Mouse (Mus musculus): ENCODE measurements at regions not wholly inside any gene's neighbourhood (a gene's known extent, or its start where the extent isn't known, plus 50 kb on each side); places are given as distances from the start of the nearest gene placed in this dataset.
"Not testable (repeated sequence)": the region's sequence is repeated elsewhere in the genome, so short reads cannot be mapped to it uniquely, and the experiment has no call there.

- peak; percentile 58; the same call in 1 of the 2 replicates for ATAC-seq (replicated peaks; ENCODE audit: low read depth, poor library complexity, severe bottlenecking)
Observed at GRCm38 (mm10) chr7:60492028-60492995, 352.3 kb upstream of the Snrpn start.

GRCm38 (mm10) chr7:60487839-60488454, 347.9 kb upstream of the Snrpn start:
- ATAC-seq (replicated peaks; ENCODE audit: low read depth, poor library complexity, severe bottlenecking): not testable (repeated sequence)

GRCm38 (mm10) chr7:60450074-60450603, 310.1 kb upstream of the Snrpn start:
- not testable (repeated sequence) for ATAC-seq (replicated peaks; ENCODE audit: low read depth, poor library complexity, severe bottlenecking)

- not testable (repeated sequence) for ATAC-seq (replicated peaks; ENCODE audit: low read depth, poor library complexity, severe bottlenecking)
Observed at GRCm38 (mm10) chr7:60449239-60450073, 309.4 kb upstream of the Snrpn start.

DNA sequence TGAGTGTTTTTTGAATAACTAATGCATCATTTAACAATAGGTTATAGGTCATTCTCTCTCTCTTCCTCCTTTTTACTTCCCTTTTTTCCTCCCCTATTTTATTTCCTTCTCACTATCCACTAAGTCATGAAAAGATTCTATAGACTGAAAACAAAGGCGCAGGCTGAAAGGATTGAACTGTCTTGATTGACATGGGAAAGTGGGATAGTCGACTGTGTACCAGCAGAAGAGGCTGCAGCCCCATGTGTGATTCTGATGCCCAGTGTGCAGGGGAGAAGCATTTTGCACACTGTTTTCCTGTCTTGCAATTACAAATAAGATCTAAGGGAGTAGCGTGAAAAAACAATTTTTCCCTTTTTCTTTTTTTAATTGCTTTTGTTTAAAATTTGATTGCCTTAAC, 298.8 kb upstream of the Snrpn start:
- ATAC-seq (replicated peaks; ENCODE audit: low read depth, poor library complexity, severe bottlenecking): no peak

DNA sequence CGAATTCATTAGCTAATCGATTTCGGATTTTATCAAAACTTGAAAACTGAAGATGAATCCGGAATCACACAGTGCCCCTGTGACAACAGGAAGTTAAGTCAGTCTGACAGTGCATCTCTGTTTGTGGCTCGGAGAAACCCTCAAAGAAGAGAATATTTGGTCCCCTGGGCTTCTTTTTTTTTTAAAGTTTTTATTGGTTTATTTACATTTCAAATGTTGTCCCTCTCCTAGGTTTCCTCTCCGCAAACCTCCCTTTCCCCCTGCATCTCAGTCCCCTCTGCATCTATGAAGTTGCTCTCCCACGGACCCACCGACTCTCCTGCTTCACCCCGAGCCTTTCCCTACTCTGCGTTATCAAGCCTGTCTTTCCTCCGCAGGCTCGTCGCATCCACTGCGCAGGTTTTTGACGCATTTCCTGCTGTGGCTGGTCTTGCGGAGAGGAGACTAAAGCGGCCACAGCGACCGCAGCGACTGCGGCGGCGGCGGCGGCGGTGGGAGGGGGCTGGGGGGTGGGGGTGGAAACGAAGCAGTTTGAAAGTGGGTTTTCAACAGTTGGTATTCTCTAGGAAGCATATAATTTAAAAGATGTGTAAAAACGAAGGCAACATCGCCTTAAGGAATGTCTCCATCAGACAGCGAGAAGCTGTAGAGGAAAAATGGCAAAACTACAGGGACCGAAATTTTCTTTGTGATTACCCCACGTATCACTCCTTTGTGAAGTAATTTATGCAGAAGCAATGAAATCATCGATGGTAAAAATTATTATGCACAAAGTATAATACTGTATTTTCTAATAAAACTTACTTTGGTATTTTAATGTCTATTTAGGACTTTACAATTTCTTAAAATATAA, 251.2 kb upstream of the Snrpn start:
- peak; percentile 65; the same call in 1 of the 2 replicates for ATAC-seq (replicated peaks; ENCODE audit: low read depth, poor library complexity, severe bottlenecking)

DNA sequence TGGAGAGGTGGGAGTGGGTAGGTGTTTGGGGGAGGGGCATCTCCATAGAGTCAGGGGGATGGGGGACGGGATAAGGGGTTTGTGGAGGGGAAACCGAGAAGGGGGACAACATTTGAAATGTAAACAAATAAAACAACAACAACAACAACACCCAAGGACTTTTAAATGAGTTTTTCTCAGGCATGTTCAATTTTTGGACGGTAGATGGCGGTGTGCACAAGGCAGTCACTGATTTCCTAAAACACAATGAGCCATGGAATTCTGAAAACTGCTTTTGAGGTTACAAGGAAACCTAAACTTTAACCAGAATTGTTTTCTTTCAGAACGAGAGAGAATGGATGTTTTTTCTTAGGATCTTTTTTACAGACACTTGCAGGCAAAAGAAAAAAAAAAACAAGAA, 246.9 kb upstream of the Snrpn start:
- not testable (repeated sequence) for ATAC-seq (replicated peaks; ENCODE audit: low read depth, poor library complexity, severe bottlenecking)

- not testable (repeated sequence) for ATAC-seq (replicated peaks; ENCODE audit: low read depth, poor library complexity, severe bottlenecking)
Observed at GRCm38 (mm10) chr7:60374001-60374400, 234.0 kb upstream of the Snrpn start.

DNA sequence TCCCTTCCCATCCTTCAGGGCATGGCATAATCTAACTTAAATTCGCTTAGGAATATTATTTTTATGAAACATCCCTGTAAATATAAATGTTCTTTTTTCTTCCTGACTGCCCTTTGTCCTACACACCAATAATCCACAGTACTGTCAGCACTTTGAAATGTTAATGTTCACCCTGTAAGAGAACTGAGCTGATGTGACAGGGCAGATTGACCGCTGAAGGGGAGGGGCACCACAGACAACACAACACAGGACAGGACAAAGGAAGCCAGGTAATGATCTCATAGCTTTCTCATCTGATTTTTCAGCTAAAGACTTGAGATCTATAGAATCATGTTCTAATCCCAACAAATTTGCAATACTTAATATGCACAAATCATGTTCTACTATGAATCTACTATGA, 212.2 kb upstream of the Snrpn start:
- ATAC-seq (replicated peaks; ENCODE audit: low read depth, poor library complexity, severe bottlenecking): not testable (repeated sequence)
